14 mouse cellular contexts compared by ENCODE assay signal in genomic region chr9:34965041-34965415, GRCm38 (mm10).
DNase-seq lines count a peak whose midpoint lies in the region; ATAC-seq and TF ChIP-seq lines count a peak whose summit lies in the region.
"Had no signal": no experiment of that assay in that cellular context is flagged by ENCODE, and none has a peak within 500 bp of the region (broad histone marks: within the 10 kb centered on the region; RNA-seq: fewer than 3 reads in every experiment).

No protein-coding gene starts in this region.

- 1% methylated on average over 4 of the region's 4 CpGs for WGBS in forebrain, embryonic 13.5 days
- 7% methylated on average over 4 of the region's 4 CpGs for WGBS in hindbrain, postnatal 0 days
- WGBS in heart, embryonic 11.5 days (ENCODE audit: insufficient replicate concordance), result 38% methylated on average over 4 of the region's 4 CpGs

- intact Hi-C loops in left cerebral cortex, postnatal 4 days (cut with DNase I), result no loop called here
- intact Hi-C loops in left cerebral cortex, postnatal 36 days (cut with DNase I), result no loop called here

- H3K9me3 ChIP-seq in forebrain, embryonic 13.5 days (replicated peaks), result no peaks in the 10 kb centered on the region
- H3K9me3 ChIP-seq in hindbrain, postnatal 0 days (ENCODE audit: low read length), result no peaks in the 10 kb centered on the region
- H3K9me3 ChIP-seq in heart, embryonic 11.5 days (replicated peaks; ENCODE audit: control insufficient read depth, low read length), result no peaks in the 10 kb centered on the region
- H3K9me3 ChIP-seq: G1E; kidney, embryonic 15.5 days had no signal

- peak; percentile 35 for DNase-seq in left cerebral cortex, postnatal 4 days
- no peak for DNase-seq in left cerebral cortex, postnatal 36 days (ENCODE audit: low spot score in 2 of 2)
- DNase-seq in hindbrain, postnatal 0 days (ENCODE audit: low spot score), result peak; percentile 51
- DNase-seq in retina, embryonic 14.5 days (ENCODE audit: low spot score), result peak; percentile 61
- DNase-seq in right cerebral cortex, adult 2 months (ENCODE audit: low spot score in 2 of 2), result no peak
- no peak for DNase-seq in frontal cortex, postnatal 36 days (ENCODE audit: low spot score in 2 of 2)
- DNase-seq: B cell, adult 2 months; cerebellum, postnatal 14 days; heart, postnatal 14 days had no signal

- peak; percentile 92 for ATAC-seq in forebrain, embryonic 13.5 days
- peak; percentile 38; the same call in 1 of the 2 replicates for ATAC-seq in hindbrain, postnatal 0 days
- ATAC-seq in heart, embryonic 11.5 days (replicated peaks; ENCODE audit: insufficient number of reproducible peaks, low FRiP score, low TSS enrichment), result no peak
- ATAC-seq: activated CD4-positive, CD25-positive, alpha-beta regulatory T cell, adult 4 months had no signal

- H3K4me2 ChIP-seq in forebrain, embryonic 13.5 days, result peak overlapping the region; percentile 7; the same call in 1 of the 2 replicates
- no peak overlapping the region for H3K4me2 ChIP-seq in hindbrain, postnatal 0 days (ENCODE audit: low read depth, low read length)
- no peak overlapping the region for H3K4me2 ChIP-seq in heart, embryonic 11.5 days
- H3K4me2 ChIP-seq: kidney, embryonic 15.5 days had no signal

- no peak overlapping the region for H3K4me3 ChIP-seq in forebrain, embryonic 13.5 days
- H3K4me3 ChIP-seq in hindbrain, postnatal 0 days (ENCODE audit: low read length), result no peak overlapping the region
- no peak overlapping the region for H3K4me3 ChIP-seq in heart, embryonic 11.5 days (ENCODE audit: low read depth, low read length)
- H3K4me3 ChIP-seq: kidney, embryonic 15.5 days had no signal

- no peak for TF ChIP-seq CTCF in hindbrain, postnatal 0 days (IDR thresholded peaks at IDR 0.05; ENCODE audit: low read depth)

- H3K4me1 ChIP-seq in forebrain, embryonic 13.5 days, result peaks cover 40% of the 10 kb centered on the region
- H3K4me1 ChIP-seq in hindbrain, postnatal 0 days (ENCODE audit: insufficient read depth, low read length), result peaks cover 9% of the 10 kb centered on the region; the same call in 1 of the 2 replicates
- no peaks in the 10 kb centered on the region for H3K4me1 ChIP-seq in heart, embryonic 11.5 days (ENCODE audit: control insufficient read depth, insufficient read depth, low read length)

- H3K27me3 ChIP-seq in forebrain, embryonic 13.5 days, result peaks cover 44% of the 10 kb centered on the region
- no peaks in the 10 kb centered on the region for H3K27me3 ChIP-seq in hindbrain, postnatal 0 days (ENCODE audit: insufficient read depth, low read length)
- 0 out of 2 replicates have a peak, but pooled peaks cover 2% of the 10 kb centered on the region for H3K27me3 ChIP-seq in heart, embryonic 11.5 days (ENCODE audit: control insufficient read depth, insufficient read depth, low read length)
- H3K27me3 ChIP-seq: kidney, embryonic 15.5 days had no signal

- H3K27ac ChIP-seq in forebrain, embryonic 13.5 days, result peak overlapping the region; percentile 71
- H3K27ac ChIP-seq in hindbrain, postnatal 0 days, result 0 out of 2 replicates have a peak overlapping the region, but pooled peaks have one; percentile 9
- no peak overlapping the region for H3K27ac ChIP-seq in heart, embryonic 11.5 days (ENCODE audit: low read depth, low read length)
- H3K27ac ChIP-seq: kidney, embryonic 15.5 days had no signal

- no peak overlapping the region for H3K9ac ChIP-seq in forebrain, embryonic 13.5 days
- no peak overlapping the region for H3K9ac ChIP-seq in hindbrain, postnatal 0 days (replicated peaks; ENCODE audit: low read length)
- H3K9ac ChIP-seq in heart, embryonic 11.5 days (ENCODE audit: low read depth, low read length), result no peak overlapping the region
- H3K9ac ChIP-seq: kidney, embryonic 15.5 days had no signal

- H3K36me3 ChIP-seq in forebrain, embryonic 13.5 days (ENCODE audit: poor library complexity, severe bottlenecking), result no peaks in the 10 kb centered on the region
- no peaks in the 10 kb centered on the region for H3K36me3 ChIP-seq in hindbrain, postnatal 0 days (ENCODE audit: insufficient read depth, low read length)
- H3K36me3 ChIP-seq in heart, embryonic 11.5 days (ENCODE audit: control insufficient read depth, insufficient read depth, low read length), result no peaks in the 10 kb centered on the region
- H3K36me3 ChIP-seq: G1E; kidney, embryonic 15.5 days had no signal

Comparison
In these comparisons a context has a peak if more than half of its experiments do, and no peak if none do; other contexts are left out.
1. DNase-seq: peak in left cerebral cortex, postnatal 4 days (single experiment), hindbrain, postnatal 0 days (single experiment) and retina, embryonic 14.5 days (single experiment); none in left cerebral cortex, postnatal 36 days (0 of 2), right cerebral cortex, adult 2 months (0 of 2) and frontal cortex, postnatal 36 days (0 of 2).